Comparison of ENCODE assay signal across 8 mouse cellular contexts in the genomic region with DNA sequence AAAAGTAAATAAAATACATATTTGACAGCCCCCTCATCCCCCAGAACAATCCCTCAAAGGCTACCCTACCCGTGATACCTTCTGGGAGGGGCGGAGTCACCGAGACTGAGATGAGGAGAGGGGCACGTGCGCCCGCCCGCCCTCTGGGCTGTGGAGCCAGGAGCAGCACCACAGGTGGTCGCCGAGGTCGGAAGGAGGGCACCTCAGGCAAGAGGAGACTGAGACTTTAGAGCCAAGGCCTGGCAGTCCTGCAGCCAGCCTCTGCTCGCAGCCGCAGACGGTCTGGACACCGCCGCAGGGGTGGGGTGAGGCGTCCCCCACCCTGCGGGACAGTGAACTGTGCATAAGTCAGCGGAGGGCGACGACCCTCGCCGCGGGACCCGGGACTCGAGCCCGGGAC. TPM values are rescaled to one million over a fixed set of nuclear protein-coding genes. Genes with fewer than 3 reads are reported as not detected.
DNase-seq lines count a peak whose midpoint lies in the region; ATAC-seq and TF ChIP-seq lines count a peak whose summit lies in the region.
"Had no signal": no experiment of that assay in that cellular context is flagged by ENCODE, and none has a peak within 500 bp of the region (broad histone marks: within the 10 kb centered on the region; RNA-seq: fewer than 3 reads in every experiment).

No protein-coding gene starts in this region.

- under 1% methylated on average over 26 of the region's 26 CpGs for whole genome bisulfite sequencing in hindbrain, embryonic 11.5 days
- WGBS in midbrain, embryonic 16.5 days = under 1% methylated on average over 26 of the region's 26 CpGs

- 0 out of 2 replicates have a peak overlapping the region, but pooled peaks have one; percentile 88 for H3K27ac ChIP-seq in layer of hippocampus, adult 2 months
- H3K27ac ChIP-seq in bone marrow macrophage, adult 2 months (ENCODE audit: insufficient read depth, low read depth, low read length) = peak overlapping the region; percentile 47
- no peak overlapping the region for H3K27ac ChIP-seq in hindbrain, embryonic 11.5 days (ENCODE audit: low read depth, low read length)
- no peak overlapping the region for H3K27ac ChIP-seq in midbrain, embryonic 16.5 days (ENCODE audit: low read length)

- TF ChIP-seq CTCF in layer of hippocampus, adult 2 months (conservative IDR thresholded peaks at IDR 0.05) = no peak
- TF ChIP-seq CTCF in bone marrow macrophage, adult 2 months (IDR thresholded peaks at IDR 0.05; ENCODE audit: low read depth, low read length) = no peak

- peaks cover 63% of the 10 kb centered on the region for H3K27me3 ChIP-seq in hindbrain, embryonic 11.5 days (ENCODE audit: control insufficient read depth, insufficient read depth, low read length)
- peaks cover 38% of the 10 kb centered on the region for H3K27me3 ChIP-seq in midbrain, embryonic 16.5 days (ENCODE audit: control insufficient read depth, insufficient read depth, low read depth, low read length)

- H3K9ac ChIP-seq in hindbrain, embryonic 11.5 days (ENCODE audit: low read depth, low read length) = no peak overlapping the region
- H3K9ac ChIP-seq in midbrain, embryonic 16.5 days (ENCODE audit: low read depth, low read length) = no peak overlapping the region

- peak overlapping the region; percentile 86 for H3K4me2 ChIP-seq in hindbrain, embryonic 11.5 days (replicated peaks; ENCODE audit: low read depth, low read length)
- peak overlapping the region; percentile 6; the same call in 1 of the 2 replicates for H3K4me2 ChIP-seq in midbrain, embryonic 16.5 days (ENCODE audit: low read length)

- no peaks in the 10 kb centered on the region for H3K36me3 ChIP-seq in hindbrain, embryonic 11.5 days (ENCODE audit: control insufficient read depth, insufficient read depth, low read length)
- no peaks in the 10 kb centered on the region for H3K36me3 ChIP-seq in midbrain, embryonic 16.5 days (ENCODE audit: control insufficient read depth, insufficient read depth, low read length)

- no peak for DNase-seq in layer of hippocampus, adult 2 months (ENCODE audit: low spot score in 2 of 2)
- no peak for DNase-seq in layer of hippocampus, adult 9-11 months
- peak; percentile 37 for DNase-seq in hindbrain, embryonic 11.5 days (ENCODE audit: low spot score)
- DNase-seq in frontal cortex, adult 2 months (ENCODE audit: extremely low spot score in 1 of 2, low spot score in 1 of 2) = no peak
- DNase-seq in left cerebral cortex, adult 18-20 months (ENCODE audit: low spot score in 2 of 2) = no peak

- TF ChIP-seq POLR2A in bone marrow macrophage, adult 2 months (IDR thresholded peaks at IDR 0.05; ENCODE audit: borderline replicate concordance, low read depth, low read length) = no peak

- no peaks in the 10 kb centered on the region for H3K9me3 ChIP-seq in hindbrain, embryonic 11.5 days (ENCODE audit: control insufficient read depth, low read length)
- H3K9me3 ChIP-seq in midbrain, embryonic 16.5 days (replicated peaks; ENCODE audit: control insufficient read depth, low read length, poor library complexity, severe bottlenecking) = no peaks in the 10 kb centered on the region

- H3K4me1 ChIP-seq in bone marrow macrophage, adult 2 months (ENCODE audit: control insufficient read depth, insufficient read depth, low read length) = peaks cover 20% of the 10 kb centered on the region
- H3K4me1 ChIP-seq in hindbrain, embryonic 11.5 days (replicated peaks; ENCODE audit: control insufficient read depth, insufficient read depth, low read length) = peaks cover 38% of the 10 kb centered on the region
- peaks cover 36% of the 10 kb centered on the region for H3K4me1 ChIP-seq in midbrain, embryonic 16.5 days (ENCODE audit: control insufficient read depth, insufficient read depth, low read length)

- peak overlapping the region; percentile 65 for H3K4me3 ChIP-seq in layer of hippocampus, adult 2 months
- H3K4me3 ChIP-seq in bone marrow macrophage, adult 2 months (ENCODE audit: insufficient read depth, low read length) = peak overlapping the region; percentile 85
- H3K4me3 ChIP-seq in hindbrain, embryonic 11.5 days (ENCODE audit: low read depth, low read length) = peak overlapping the region; percentile 12
- no peak overlapping the region for H3K4me3 ChIP-seq in midbrain, embryonic 16.5 days (ENCODE audit: low read depth, low read length)
- H3K4me3 ChIP-seq: erythroblast, embryonic 14.5 days had no signal

- ATAC-seq in hindbrain, embryonic 11.5 days (ENCODE audit: low FRiP score) = no peak
- ATAC-seq in midbrain, embryonic 16.5 days = no peak

RNA-seq across cellular contexts. Expression of a gene that starts 1.8 kb away (rescaled TPM):
- 10 to 100 TPM; 17.0 to 17.5 TPM for total RNA-seq in layer of hippocampus, adult 2 months (2021)
- 15.8 and 20.9 TPM in 2 replicates for polyA plus RNA-seq in bone marrow macrophage, adult 2 months (2012; ENCODE audit: insufficient read depth, insufficient read length, missing spikeins)
- polyA plus RNA-seq in hindbrain, embryonic 11.5 days (2014; fragmentation: Nextera tagmentation; extraction: Ambion mirVana) = 13.8 and 14.6 TPM in 2 replicates
- 6.4 and 7.1 TPM in 2 replicates for polyA plus RNA-seq in midbrain, embryonic 16.5 days (2015; fragmentation: Nextera tagmentation; extraction: Ambion mirVana)
- polyA plus RNA-seq in frontal cortex, adult 2 months (2012; rRNA removed) = 20.7 and 26.0 TPM in 2 replicates
- 10 to 100 TPM; 25.1 to 38.3 TPM for total RNA-seq in left cerebral cortex, adult 18-20 months (2021)

RNA-seq across cellular contexts. Expression of a gene that starts 13.7 kb away (rescaled TPM):
- total RNA-seq in layer of hippocampus, adult 2 months (2021) = 10 to 100 TPM; 20.8 to 21.9 TPM
- 18.9 and 19.5 TPM in 2 replicates for polyA plus RNA-seq in bone marrow macrophage, adult 2 months (2012; ENCODE audit: insufficient read depth, insufficient read length, missing spikeins)
- 14.6 and 19.0 TPM in 2 replicates for polyA plus RNA-seq in hindbrain, embryonic 11.5 days (2014; fragmentation: Nextera tagmentation; extraction: Ambion mirVana)
- 40.4 and 45.5 TPM in 2 replicates for polyA plus RNA-seq in midbrain, embryonic 16.5 days (2015; fragmentation: Nextera tagmentation; extraction: Ambion mirVana)
- 24.3 and 25.9 TPM in 2 replicates for polyA plus RNA-seq in frontal cortex, adult 2 months (2012; rRNA removed)
- 10 to 100 TPM; 20.0 to 20.1 TPM for total RNA-seq in left cerebral cortex, adult 18-20 months (2021)

RNA-seq across cellular contexts. Expression of a gene that starts 30.9 kb away (rescaled TPM):
- total RNA-seq in layer of hippocampus, adult 2 months (2021) = 100 to 1,000 TPM; 134 to 145 TPM
- 76.6 and 101 TPM in 2 replicates for polyA plus RNA-seq in bone marrow macrophage, adult 2 months (2012; ENCODE audit: insufficient read depth, insufficient read length, missing spikeins)
- polyA plus RNA-seq in hindbrain, embryonic 11.5 days (2014; fragmentation: Nextera tagmentation; extraction: Ambion mirVana) = 328 and 353 TPM in 2 replicates
- 297 and 316 TPM in 2 replicates for polyA plus RNA-seq in midbrain, embryonic 16.5 days (2015; fragmentation: Nextera tagmentation; extraction: Ambion mirVana)
- polyA plus RNA-seq in frontal cortex, adult 2 months (2012; rRNA removed) = 192 and 231 TPM in 2 replicates
- 100 to 1,000 TPM; 131 to 136 TPM for total RNA-seq in left cerebral cortex, adult 18-20 months (2021)

Comparison
In these comparisons a context has a peak if more than half of its experiments do, and no peak if none do; other contexts are left out.
1. H3K27ac ChIP-seq: peak in layer of hippocampus, adult 2 months (single experiment) and bone marrow macrophage, adult 2 months (single experiment); none in hindbrain, embryonic 11.5 days (single experiment) and midbrain, embryonic 16.5 days (single experiment).